Mouse (Mus musculus) cerebellum, postnatal 4 days (tissue): ENCODE measurements around the gene Pigz.

Experiments
- DNase-seq, 2 experiments: peaks; one replicate each; pipeline ENCODE4 v3.0.0; 2022; ENCODE audit warnings: low spot score in 2 of 2, mixed read lengths in 1 of 2

The Pigz gene

GRCm38 (mm10) chr16:31933751-31934549, at the start of gene Pigz:
Pigz (plus strand) TSS chr16:31933851.
- DNase-seq, result peak in 1 of 2 experiments; percentile 60

GRCm38 (mm10) chr16:31883902-31884301, 49.7 kb upstream of the Pigz start:
- DNase-seq, result no peak

- DNase-seq, result no peak
Observed at GRCm38 (mm10) chr16:31890907-31891306, 42.7 kb upstream of the Pigz start.

GRCm38 (mm10) chr16:31893396-31894141, 40.1 kb upstream of the Pigz start:
- no peak for DNase-seq

GRCm38 (mm10) chr16:31896971-31897774, 36.5 kb upstream of the Pigz start:
- peak in 1 of 2 experiments; percentile 34 for DNase-seq

GRCm38 (mm10) chr16:31898546-31899326, 34.9 kb upstream of the Pigz start:
- DNase-seq, result peak in 1 of 2 experiments; percentile 54

- DNase-seq, result no peak
Observed at GRCm38 (mm10) chr16:31901886-31902285, 31.8 kb upstream of the Pigz start.

GRCm38 (mm10) chr16:31903239-31903638, 30.4 kb upstream of the Pigz start:
- no peak for DNase-seq

GRCm38 (mm10) chr16:31905331-31905730, 28.3 kb upstream of the Pigz start:
- DNase-seq, result no peak

GRCm38 (mm10) chr16:31905891-31906825, 27.5 kb upstream of the Pigz start:
- DNase-seq, result no peak

GRCm38 (mm10) chr16:31906896-31907295, 26.8 kb upstream of the Pigz start:
- DNase-seq, result no peak

GRCm38 (mm10) chr16:31908959-31909358, 24.7 kb upstream of the Pigz start:
- DNase-seq, result no peak

- DNase-seq, result no peak
Observed at GRCm38 (mm10) chr16:31910281-31910847, 23.3 kb upstream of the Pigz start.

- DNase-seq, result no peak
Observed at GRCm38 (mm10) chr16:31917776-31918175, 15.9 kb upstream of the Pigz start.

- DNase-seq, result peak; percentile 59 to 82
Observed at GRCm38 (mm10) chr16:31918248-31918724, 15.4 kb upstream of the Pigz start.

- no peak for DNase-seq
Observed at GRCm38 (mm10) chr16:31924368-31924767, 9.3 kb upstream of the Pigz start.

- DNase-seq, result no peak
Observed at GRCm38 (mm10) chr16:31926091-31926490, 7.6 kb upstream of the Pigz start.

GRCm38 (mm10) chr16:31926547-31927182, 7.0 kb upstream of the Pigz start:
- DNase-seq, result no peak

- no peak for DNase-seq
Observed at GRCm38 (mm10) chr16:31927412-31927811, 6.2 kb upstream of the Pigz start.
